Mouse (Mus musculus): ENCODE results near the gene Gm6882.
"Not testable (repeated sequence)": the region's sequence is repeated elsewhere in the genome, so short reads cannot be mapped to it uniquely, and the experiment has no call there.

Gene Gm6882

GRCm38 (mm10) chr7:21432645-21433044, at the start of gene Gm6882:
Gene Gm6882 (minus strand): TSS chr7:21432745.
- DNase-seq (ENCODE audit: low spot score) = not testable (repeated sequence)
